Mouse (Mus musculus) limb, embryonic 14.5 days (tissue): Measurements from ENCODE around the gene Plekhb2. TPM values are rescaled to one million over a fixed set of nuclear protein-coding genes. Genes with fewer than 3 reads are reported as not detected.

ENCODE experiments used
- ATAC-seq: fragments of 200-750 bp; cut with Nextera tagmentation; 2 replicates; pipeline ENCODE4 v1.8.0; 2017; ENCODE audit warnings: low read depth, moderate number of reproducible peaks, moderate TSS enrichment; ENCODE audit not compliant: low FRiP score
- DNase-seq: peaks from one replicate; pipeline ENCODE4 v3.0.0-alpha.2; 2015; ENCODE audit warnings: low spot score
- H3K27ac ChIP-seq: fragments of 300-500 bp; sonication (generic); replicated peaks from 2 replicates; pipeline ENCODE4 v1.5.1; 2014; ENCODE audit warnings: low read depth, mild to moderate bottlenecking, low read length, moderate library complexity, mixed read lengths
- H3K27me3 ChIP-seq: fragments of 300-500 bp; sonication (generic); 2 replicates; pipeline ENCODE4 v1.6.1; 2014; ENCODE audit warnings: low read length, mixed read lengths; ENCODE audit not compliant: control insufficient read depth, insufficient read depth
- H3K36me3 ChIP-seq: fragments of 300-500 bp; sonication (generic); 2 replicates; pipeline ENCODE4 v1.6.1; 2014; ENCODE audit warnings: mild to moderate bottlenecking, low read length, moderate library complexity, mixed read lengths; ENCODE audit not compliant: control insufficient read depth, insufficient read depth
- H3K4me1 ChIP-seq: fragments of 300-500 bp; sonication (generic); 2 replicates; pipeline ENCODE4 v1.6.1; 2014; ENCODE audit warnings: antibody characterized with exemption, low read length, mixed read lengths; ENCODE audit not compliant: control insufficient read depth, insufficient read depth
- H3K4me2 ChIP-seq: fragments of 300-500 bp; sonication (generic); replicated peaks from 2 replicates; pipeline ENCODE4 v1.6.1; 2014; ENCODE audit warnings: low read depth, mild to moderate bottlenecking, low read length, moderate library complexity; ENCODE audit not compliant: severe bottlenecking
- H3K4me3 ChIP-seq: fragments of 300-500 bp; sonication (generic); replicated peaks from 2 replicates; pipeline ENCODE4 v1.5.1; 2014; ENCODE audit warnings: low read length
- H3K9ac ChIP-seq: fragments of 300-500 bp; sonication (generic); 2 replicates; pipeline ENCODE4 v1.6.1; 2014; ENCODE audit warnings: mild to moderate bottlenecking, low read depth, low read length, moderate library complexity; ENCODE audit not compliant: severe bottlenecking
- H3K9me3 ChIP-seq: fragments of 300-500 bp; sonication (generic); 2 replicates; pipeline ENCODE4 v1.6.1; 2016; ENCODE audit warnings: low read length; ENCODE audit not compliant: control insufficient read depth
- POLR2A ChIP-seq: fragments of 200-500 bp; IDR thresholded peaks from 2 replicates; pipeline ENCODE4 v1.8.0; 2012; ENCODE audit warnings: inconsistent platforms, mild to moderate bottlenecking, moderate library complexity, borderline replicate concordance; ENCODE audit not compliant: insufficient read depth, insufficient read length; ENCODE audit errors: extremely low read depth
- WGBS: fragments of 180-500 bp; shearing (Covaris S2); extraction: QIAGEN DNeasy Blood & Tissue Kit; methylation state at CpG from one replicate; pipeline ENCODE4 v1.1.7; 2014; 5-methylcytosine and 5-hydroxymethylcytosine counted together
- polyA plus RNA-seq, 2 experiments: library from polyadenylated mRNA; depleted of rRNA in 1 of 2; stranded (reverse) in 1 of 2; unstranded in 1 of 2; fragments of >200 nt; fragmentation: Nextera tagmentation in 1 of 2; extraction: Ambion mirVana in 1 of 2; gene quantifications; 2 replicates each; pipeline versions ENCODE4 v1.2.1 to v1.2.3; 2012 to 2014

Gene Plekhb2
- polyA plus RNA-seq, 2 experiments = 9.5 to 15.6 TPM

DNA sequence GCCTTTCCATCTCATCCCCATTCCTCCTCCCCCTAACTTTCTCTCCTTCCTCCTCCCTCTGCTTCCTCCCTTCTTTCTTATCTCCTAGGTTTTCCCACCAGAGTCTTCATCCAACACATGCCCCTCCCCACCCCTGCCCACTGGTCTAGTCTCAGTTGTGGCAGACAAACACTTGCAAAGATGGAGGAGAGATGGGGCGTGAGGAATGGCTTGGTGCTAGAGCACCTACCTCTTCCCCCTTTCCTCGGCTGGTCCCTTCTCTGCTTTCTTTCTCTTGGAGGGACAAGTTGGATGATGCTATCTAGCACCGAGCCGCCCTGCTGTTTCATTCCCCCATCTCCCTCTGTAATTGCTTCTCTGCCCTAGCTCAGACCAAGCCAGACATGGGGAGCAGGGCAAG lies 43.6 kb downstream of the Plekhb2 start:
- Histone ChIP-seq H3K4me3 (no peak overlapping the region), H3K4me1 (no peaks in the 10 kb centered on the region), H3K27me3 (no peaks in the 10 kb centered on the region), H3K36me3 (no peaks in the 10 kb centered on the region), H3K9me3 (no peaks in the 10 kb centered on the region), H3K4me2 (no peak overlapping the region), H3K9ac (no peak overlapping the region), H3K27ac (no peak overlapping the region)
- 89% methylated on average over 4 of the region's 4 CpGs for WGBS
- DNase-seq (no peak), ATAC-seq (no peak)
- no peak for TF ChIP-seq POLR2A

DNA sequence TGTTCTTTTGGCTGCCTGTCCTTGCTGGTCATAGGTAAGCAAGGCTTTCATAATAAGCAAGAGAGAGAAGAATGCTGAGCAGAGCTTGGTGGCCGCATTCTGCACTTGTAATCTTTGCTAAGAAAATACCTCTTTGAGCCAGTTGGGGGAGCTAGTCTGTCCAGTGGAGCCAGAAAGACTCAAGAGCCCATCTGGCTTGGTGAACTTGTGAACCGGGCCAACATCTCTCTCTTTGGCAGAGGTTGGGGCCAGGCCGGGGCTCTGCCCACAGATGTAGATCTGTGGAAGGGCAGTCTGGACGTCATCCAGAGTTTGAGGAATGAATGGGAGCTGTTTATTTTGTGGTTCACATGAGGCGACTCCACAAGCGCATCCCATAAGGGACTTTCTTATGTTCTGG lies 44.1 kb downstream of the Plekhb2 start:
- H3K27ac ChIP-seq = no peak overlapping the region
- WGBS = 71% methylated on average over 6 of the region's 6 CpGs
- H3K4me2 ChIP-seq = no peak overlapping the region
- no peaks in the 10 kb centered on the region for H3K4me1 ChIP-seq
- H3K9ac ChIP-seq = no peak overlapping the region
- no peak for ATAC-seq
- H3K27me3 ChIP-seq = no peaks in the 10 kb centered on the region
- no peaks in the 10 kb centered on the region for H3K9me3 ChIP-seq
- H3K36me3 ChIP-seq = no peaks in the 10 kb centered on the region
- TF ChIP-seq POLR2A = no peak
- no peak overlapping the region for H3K4me3 ChIP-seq
- no peak for DNase-seq

DNA sequence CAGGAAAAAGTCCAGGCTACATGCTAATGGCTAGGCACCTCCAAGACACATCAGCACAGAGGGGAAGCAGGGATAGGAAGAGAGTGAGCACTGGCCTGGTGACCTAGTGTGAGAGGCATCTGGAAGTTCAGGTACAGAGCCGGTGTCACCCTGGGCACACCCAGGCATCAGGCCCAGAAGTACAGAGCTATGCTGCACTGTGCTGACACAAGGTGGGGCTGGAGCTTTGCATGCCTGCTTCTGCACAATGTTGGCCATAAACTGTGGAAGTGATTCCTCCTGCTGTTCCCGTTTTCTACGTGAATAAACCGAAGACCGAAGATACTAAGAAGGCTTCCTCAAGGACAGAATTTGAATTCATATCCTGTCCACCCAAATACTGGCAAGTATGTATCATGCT lies 46.3 kb downstream of the Plekhb2 start:
- H3K27ac ChIP-seq = no peak overlapping the region
- H3K9ac ChIP-seq = no peak overlapping the region
- no peak overlapping the region for H3K4me3 ChIP-seq
- no peaks in the 10 kb centered on the region for H3K9me3 ChIP-seq
- no peak for TF ChIP-seq POLR2A
- no peaks in the 10 kb centered on the region for H3K27me3 ChIP-seq
- H3K4me1 ChIP-seq = no peaks in the 10 kb centered on the region
- no peaks in the 10 kb centered on the region for H3K36me3 ChIP-seq
- DNase-seq = no peak
- WGBS = 100% methylated on average over 5 of the region's 5 CpGs
- no peak for ATAC-seq
- no peak overlapping the region for H3K4me2 ChIP-seq

DNA sequence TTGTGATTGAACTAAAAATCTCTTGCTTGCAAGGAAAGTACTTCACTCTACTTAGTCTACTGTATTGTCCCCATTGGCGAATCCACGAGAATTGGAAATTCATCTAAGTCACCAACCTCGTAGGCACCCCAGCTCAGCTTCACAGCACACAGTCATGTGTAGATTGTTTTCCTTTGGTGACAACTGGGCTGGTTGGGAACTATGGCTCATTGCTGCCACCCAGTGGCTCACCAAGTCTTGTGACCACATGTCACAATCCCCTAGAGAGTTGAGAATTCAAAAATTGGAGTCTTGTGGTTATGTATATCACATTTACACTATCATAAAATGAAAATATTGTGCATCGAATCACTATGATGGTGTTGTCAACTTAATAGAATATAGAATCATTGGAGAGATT lies 47.1 kb downstream of the Plekhb2 start:
- H3K4me1 ChIP-seq = no peaks in the 10 kb centered on the region
- no peaks in the 10 kb centered on the region for H3K36me3 ChIP-seq
- no peaks in the 10 kb centered on the region for H3K27me3 ChIP-seq
- no peaks in the 10 kb centered on the region for H3K9me3 ChIP-seq
- H3K9ac ChIP-seq = no peak overlapping the region
- DNase-seq = peak; percentile 55
- WGBS = 50% methylated on average over 4 of the region's 4 CpGs
- no peak overlapping the region for H3K4me3 ChIP-seq
- H3K4me2 ChIP-seq = no peak overlapping the region
- ATAC-seq = no peak
- H3K27ac ChIP-seq = no peak overlapping the region
- no peak for TF ChIP-seq POLR2A

DNA sequence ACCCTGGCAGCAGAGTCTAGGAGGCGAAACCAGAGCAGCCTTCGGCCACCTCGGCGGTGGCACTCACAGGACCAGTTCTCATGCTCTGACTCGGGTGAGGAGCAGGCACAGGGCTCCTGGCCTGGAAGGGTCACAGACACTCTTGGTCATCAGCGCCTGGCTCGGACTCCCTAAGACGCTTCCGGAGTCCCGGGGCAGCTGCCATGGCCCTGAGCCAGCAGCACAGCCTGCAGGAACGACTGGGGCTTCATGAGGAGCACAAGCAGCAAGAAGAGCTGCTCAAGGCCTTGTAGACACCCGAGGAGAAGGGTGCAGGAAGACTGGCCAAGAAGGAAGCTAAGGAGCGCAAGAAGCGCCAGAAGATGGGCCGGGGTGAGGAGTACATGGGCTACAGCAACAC lies 78.9 kb downstream of the Plekhb2 start:
- no peak overlapping the region for H3K9ac ChIP-seq
- 92% methylated on average over 15 of the region's 15 CpGs for WGBS

More for the DNA sequence above, 78.9 kb downstream of the Plekhb2 start:
- Histone ChIP-seq H3K27ac (no peak overlapping the region), H3K4me3 (no peak overlapping the region), H3K4me2 (no peak overlapping the region), H3K27me3 (no peaks in the 10 kb centered on the region), H3K36me3 (no peaks in the 10 kb centered on the region), H3K4me1 (no peaks in the 10 kb centered on the region), H3K9me3 (0 out of 2 replicates have a peak, but pooled peaks cover 8% of the 10 kb centered on the region)
- no peak for TF ChIP-seq POLR2A
- ATAC-seq = no peak
- DNase-seq = no peak

Other genes with a start within 250 kb of the Plekhb2 start
- gene Fam168b, start 6.9 kb upstream of the Plekhb2 start, polyA plus RNA-seq (2012; rRNA removed) = 210 and 382 TPM in 2 replicates
- gene Fam168b, start 6.9 kb upstream of the Plekhb2 start, polyA plus RNA-seq (2014; fragmentation: Nextera tagmentation; extraction: Ambion mirVana) = 76.7 and 90.0 TPM in 2 replicates